Mouse (Mus musculus) liver, adult 2 months (tissue): ENCODE results near the gene Pygo1. TPM values are rescaled to one million over a fixed set of nuclear protein-coding genes. Genes with fewer than 3 reads are reported as not detected.

Experiments used
- DNase-seq: peaks from one replicate; pipeline ENCODE4 v3.0.0-alpha.2; 2011; ENCODE audit warnings: low read depth, low spot score; ENCODE audit errors: extremely low read depth
- H3K27ac ChIP-seq: fragments of 200-500 bp; replicated peaks from 2 replicates; pipeline ENCODE4 v1.5.1; 2012; ENCODE audit warnings: low read depth, mild to moderate bottlenecking, control low read depth, inconsistent platforms, low read length; ENCODE audit not compliant: insufficient read depth
- H3K27me3 ChIP-seq: fragments of 200-500 bp; 2 replicates; pipeline ENCODE4 v1.6.1; 2012; ENCODE audit warnings: mild to moderate bottlenecking, moderate library complexity, low read length, inconsistent platforms; ENCODE audit not compliant: control insufficient read depth, insufficient read depth
- H3K36me3 ChIP-seq: fragments of 200-500 bp; 2 replicates; pipeline ENCODE4 v1.6.1; 2012; ENCODE audit warnings: low read length, inconsistent platforms; ENCODE audit not compliant: control insufficient read depth, insufficient read depth
- H3K4me1 ChIP-seq: fragments of 200-500 bp; 2 replicates; pipeline ENCODE4 v1.6.1; 2011; ENCODE audit warnings: low read length; ENCODE audit not compliant: control insufficient read depth, insufficient read depth
- H3K4me3 ChIP-seq: fragments of 200-500 bp; 2 replicates; pipeline ENCODE4 v1.5.1; 2011; ENCODE audit warnings: low read depth, mild to moderate bottlenecking, control low read depth, low read length, moderate library complexity; ENCODE audit not compliant: insufficient read depth
- H3K79me2 ChIP-seq: fragments of 200-500 bp; 2 replicates; pipeline ENCODE4 v1.6.1; 2012; ENCODE audit warnings: inconsistent platforms, mild to moderate bottlenecking, low read length, moderate library complexity; ENCODE audit not compliant: control insufficient read depth, insufficient read depth
- H3K9ac ChIP-seq: fragments of 200-500 bp; 2 replicates; pipeline ENCODE4 v1.6.1; 2012; ENCODE audit warnings: low read depth, mild to moderate bottlenecking, control low read depth, inconsistent platforms, low read length
- CTCF ChIP-seq: fragments of 200-500 bp; IDR thresholded peaks from 2 replicates; pipeline ENCODE4 v1.5.1; 2011; ENCODE audit warnings: low read depth, low read length, control low read depth
- POLR2A ChIP-seq: fragments of 200-500 bp; IDR thresholded peaks from 2 replicates; pipeline ENCODE4 v1.6.1; 2011; ENCODE audit warnings: low read length, control low read depth; ENCODE audit not compliant: insufficient read depth; ENCODE audit errors: extremely low read depth
- WGBS: fragments of 180-500 bp; shearing (Covaris S2); methylation state at CpG from one replicate; pipeline ENCODE4 v1.1.7; 2018; 5-methylcytosine and 5-hydroxymethylcytosine counted together
- polyA plus RNA-seq: library from polyadenylated mRNA; depleted of rRNA; stranded (reverse); fragments of >200 nt; gene quantifications from 2 replicates; pipeline ENCODE4 v1.2.3, GENCODE M21; 2012
- total RNA-seq: library from RNA; depleted of rRNA; stranded (reverse); fragments of >200 nt; gene quantifications from 2 replicates; pipeline ENCODE4 v1.2.3, GENCODE M21; 2014

The Pygo1 gene
- total and polyA plus RNA-seq, 2 experiments = 0.22 to 0.46 TPM

- no peak overlapping the region for H3K27ac ChIP-seq
- H3K27me3 ChIP-seq = no peaks in the 10 kb centered on the region
- DNase-seq = no peak
- no peaks in the 10 kb centered on the region for H3K79me2 ChIP-seq
- no peaks in the 10 kb centered on the region for H3K36me3 ChIP-seq
- H3K9ac ChIP-seq = no peak overlapping the region
- TF ChIP-seq POLR2A = no peak
- no peak for TF ChIP-seq CTCF
- 91% methylated on average over 5 of the region's 5 CpGs for WGBS
- no peak overlapping the region for H3K4me3 ChIP-seq
- H3K4me1 ChIP-seq = no peaks in the 10 kb centered on the region
These were observed 47.0 kb downstream of the Pygo1 start for GRCm38 (mm10) chr9:72972435-72972834.

DNA sequence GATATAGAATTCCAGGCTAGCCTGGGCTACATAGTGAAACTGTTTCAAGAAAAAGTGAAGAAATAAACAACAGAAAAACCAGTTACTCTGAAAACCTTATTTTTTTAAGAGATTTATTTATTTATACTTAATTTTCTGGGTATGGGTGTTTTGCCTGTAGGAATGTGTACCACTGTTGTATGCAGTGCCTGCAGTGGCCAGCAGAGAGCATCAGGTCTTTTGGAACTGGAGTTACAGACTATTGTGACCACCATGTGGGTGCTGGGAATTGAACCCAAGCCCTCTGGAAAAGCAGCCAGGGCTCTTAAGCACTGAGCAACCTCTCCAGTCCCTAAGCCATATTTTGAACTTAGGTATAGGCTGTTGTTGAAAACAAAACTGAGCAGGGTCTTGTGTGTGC, 47.5 kb downstream of the Pygo1 start:
- no peak overlapping the region for H3K27ac ChIP-seq
- no peak for TF ChIP-seq CTCF
- no peak for TF ChIP-seq POLR2A

DNA sequence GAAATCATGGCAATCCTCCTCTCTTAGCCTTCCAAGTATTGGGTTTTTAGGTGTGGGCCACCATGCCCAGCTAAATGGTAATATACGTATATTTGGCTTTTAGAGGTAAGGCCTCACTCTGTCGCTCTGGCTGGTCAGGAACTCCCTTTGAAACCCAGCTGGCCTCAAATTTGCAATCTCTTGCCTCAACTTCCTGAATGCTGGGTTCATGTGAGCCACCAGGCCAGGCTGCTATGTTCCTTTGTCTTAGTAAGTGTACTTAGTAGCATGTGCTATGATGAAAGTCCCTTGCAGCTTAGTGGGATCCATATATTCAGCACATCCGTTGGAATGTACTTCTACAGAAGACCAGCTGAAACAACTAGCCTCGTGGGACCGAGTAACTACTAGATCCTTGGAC, 49.3 kb downstream of the Pygo1 start:
- no peak overlapping the region for H3K27ac ChIP-seq
- no peak overlapping the region for H3K9ac ChIP-seq
- WGBS = 90% methylated on average over 5 of the region's 5 CpGs
- H3K79me2 ChIP-seq = no peaks in the 10 kb centered on the region
- no peak for DNase-seq
- no peaks in the 10 kb centered on the region for H3K36me3 ChIP-seq
- TF ChIP-seq POLR2A = no peak
- TF ChIP-seq CTCF = no peak
- H3K27me3 ChIP-seq = no peaks in the 10 kb centered on the region
- no peaks in the 10 kb centered on the region for H3K4me1 ChIP-seq
- no peak overlapping the region for H3K4me3 ChIP-seq

More for the DNA sequence above, 47.5 kb downstream of the Pygo1 start:
- no peak for DNase-seq
- H3K36me3 ChIP-seq = no peaks in the 10 kb centered on the region
- no peaks in the 10 kb centered on the region for H3K79me2 ChIP-seq
- no peak overlapping the region for H3K4me3 ChIP-seq
- H3K4me1 ChIP-seq = no peaks in the 10 kb centered on the region
- H3K27me3 ChIP-seq = no peaks in the 10 kb centered on the region
- no peak overlapping the region for H3K9ac ChIP-seq

DNA sequence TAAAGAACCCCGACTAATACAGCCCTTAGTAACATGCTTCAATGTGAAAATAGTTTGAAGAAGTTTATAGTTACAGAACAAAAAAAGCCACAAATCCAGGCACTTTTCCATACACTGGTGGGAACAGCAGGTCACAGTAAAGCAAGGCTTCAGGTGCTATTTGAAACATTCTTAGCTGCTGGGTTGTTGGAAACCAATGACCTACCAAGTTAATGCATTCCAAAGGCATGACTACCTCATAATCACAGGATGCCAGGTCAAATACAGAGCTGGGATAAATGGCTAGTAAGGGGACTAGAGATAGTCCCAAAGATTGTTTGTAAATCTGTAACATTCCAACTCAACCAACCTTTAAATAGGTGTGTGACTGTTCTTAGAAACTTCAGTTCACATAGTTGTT, 49.8 kb downstream of the Pygo1 start:
- Histone ChIP-seq H3K27me3 (no peaks in the 10 kb centered on the region), H3K9ac (no peak overlapping the region), H3K79me2 (no peaks in the 10 kb centered on the region), H3K4me3 (no peak overlapping the region), H3K36me3 (no peaks in the 10 kb centered on the region), H3K27ac (no peak overlapping the region), H3K4me1 (no peaks in the 10 kb centered on the region)
- TF ChIP-seq POLR2A = no peak
- TF ChIP-seq CTCF = no peak
- DNase-seq = no peak
- WGBS = 91% methylated on average over 1 of the region's 1 CpGs

DNA sequence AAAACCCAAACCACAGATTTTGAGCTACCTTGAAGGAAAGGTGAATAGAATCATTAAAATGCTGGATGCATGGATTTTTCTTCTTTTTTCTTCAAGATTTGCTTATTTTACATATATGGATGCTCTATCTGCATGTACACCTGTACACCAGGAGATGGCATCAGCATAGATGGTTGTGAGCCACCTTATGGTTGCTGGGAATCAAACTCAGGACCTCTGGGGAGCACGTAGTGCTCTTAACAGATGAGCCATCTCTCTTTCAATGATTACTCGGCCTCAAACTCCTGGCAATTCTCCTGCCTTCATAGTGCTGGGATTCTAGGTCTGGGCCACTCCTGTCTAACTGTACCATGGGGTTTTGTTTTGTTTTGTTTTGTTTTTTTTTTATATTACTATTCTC, 57.6 kb downstream of the Pygo1 start:
- no peak for DNase-seq
- H3K36me3 ChIP-seq = no peaks in the 10 kb centered on the region

GRCm38 (mm10) chr9:72985250-72986220, 60.1 kb downstream of the Pygo1 start, which contains the start of the genes Ccpg1os and Ccpg1:
Ccpg1os (minus strand) TSS chr9:72985382.
Ccpg1 (plus strand) TSS chr9:72985429.
- Histone ChIP-seq H3K27me3 (no peaks in the 10 kb centered on the region), H3K36me3 (no peaks in the 10 kb centered on the region), H3K4me1 (peaks cover 6% of the 10 kb centered on the region), H3K9ac (peak within 1 kb of the TSS; percentile 77), H3K27ac (peak within 1 kb of the TSS; percentile 62), H3K4me3 (peak within 1 kb of the TSS; percentile 74), H3K79me2 (peaks cover 12% of the 10 kb centered on the region; the same call in 1 of the 2 replicates)
- WGBS = under 1% methylated on average over 88 of the region's 88 CpGs
- peak; percentile 91 for DNase-seq
- TF ChIP-seq POLR2A (peak; percentile 86), CTCF (no peak)

More for the DNA sequence above, 57.6 kb downstream of the Pygo1 start:
- H3K4me3 ChIP-seq = no peak overlapping the region
- H3K9ac ChIP-seq = no peak overlapping the region
- no peaks in the 10 kb centered on the region for H3K27me3 ChIP-seq
- H3K4me1 ChIP-seq = peaks cover 3% of the 10 kb centered on the region; the same call in 1 of the 2 replicates
- no peak overlapping the region for H3K27ac ChIP-seq
- H3K79me2 ChIP-seq = peaks cover 9% of the 10 kb centered on the region; the same call in 1 of the 2 replicates
- no peak for TF ChIP-seq POLR2A
- no peak for TF ChIP-seq CTCF
- 62% methylated on average over 2 of the region's 2 CpGs for WGBS
